Mouse (Mus musculus): ENCODE results near the gene Pik3r1. TPM values are rescaled to one million over a fixed set of nuclear protein-coding genes. Genes with fewer than 3 reads are reported as not detected.

Pik3r1 gene
- polyA plus RNA-seq, 1 experiment from 2014 or later: 48.8 TPM

DNA sequence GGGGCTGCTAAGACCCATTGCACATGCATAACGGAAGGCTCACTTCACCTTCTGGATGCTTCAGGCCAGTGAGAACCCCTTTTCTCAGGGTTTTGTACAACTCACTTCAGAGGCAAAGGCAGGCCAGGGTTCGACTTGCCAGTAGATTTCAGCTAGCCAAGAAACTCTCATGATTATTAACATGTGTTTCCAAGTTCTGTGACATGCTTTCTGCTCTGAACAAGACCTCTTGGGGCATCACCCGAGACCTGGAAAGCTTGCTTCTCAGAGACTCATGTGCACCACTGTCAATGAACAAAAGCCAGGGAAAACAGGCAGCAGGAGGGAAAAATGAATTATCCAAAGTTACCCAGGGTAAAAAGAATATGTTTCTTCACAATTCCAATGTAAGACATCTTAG is 71.7 kb downstream of the Pik3r1 start:
- Histone ChIP-seq H3K36me3 (replicated peaks) (no peaks in the 10 kb centered on the region; the same call in 1 of the 2 replicates), H3K4me2 (no peak overlapping the region), H3K4me3 (no peak overlapping the region), H3K27ac (no peak overlapping the region), H3K27me3 (replicated peaks) (no peaks in the 10 kb centered on the region), H3K9me3 (no peaks in the 10 kb centered on the region), H3K9ac (no peak overlapping the region), H3K4me1 (peaks cover 42% of the 10 kb centered on the region)
- WGBS: 65% methylated on average over 3 of the region's 3 CpGs
- no peak for ATAC-seq (replicated peaks)

DNA sequence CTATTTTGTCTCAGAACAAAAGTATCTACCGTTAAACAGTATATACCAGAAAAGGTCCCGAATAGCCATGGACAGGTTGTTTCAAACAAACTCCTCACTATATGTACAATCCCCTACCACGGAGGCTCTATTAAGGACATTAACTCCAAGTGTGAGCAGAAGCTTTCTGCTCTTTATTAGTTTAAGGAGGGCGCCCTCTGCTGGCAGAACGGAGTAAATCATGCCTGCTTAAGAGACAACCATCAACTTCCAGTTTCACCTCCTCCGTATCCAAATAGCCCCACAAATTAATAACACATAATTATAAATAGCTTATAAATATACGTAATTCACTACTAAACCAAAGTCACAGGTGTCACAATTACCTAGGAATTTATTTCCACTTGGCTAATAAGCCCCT is 72.1 kb downstream of the Pik3r1 start:
- Histone ChIP-seq H3K4me3 (no peak overlapping the region), H3K36me3 (replicated peaks) (no peaks in the 10 kb centered on the region; the same call in 1 of the 2 replicates), H3K9ac (no peak overlapping the region), H3K4me1 (peaks cover 47% of the 10 kb centered on the region), H3K27me3 (replicated peaks) (no peaks in the 10 kb centered on the region), H3K4me2 (no peak overlapping the region), H3K9me3 (no peaks in the 10 kb centered on the region), H3K27ac (no peak overlapping the region)
- no peak for ATAC-seq (replicated peaks)
- 4% methylated on average over 7 of the region's 7 CpGs for WGBS

DNA sequence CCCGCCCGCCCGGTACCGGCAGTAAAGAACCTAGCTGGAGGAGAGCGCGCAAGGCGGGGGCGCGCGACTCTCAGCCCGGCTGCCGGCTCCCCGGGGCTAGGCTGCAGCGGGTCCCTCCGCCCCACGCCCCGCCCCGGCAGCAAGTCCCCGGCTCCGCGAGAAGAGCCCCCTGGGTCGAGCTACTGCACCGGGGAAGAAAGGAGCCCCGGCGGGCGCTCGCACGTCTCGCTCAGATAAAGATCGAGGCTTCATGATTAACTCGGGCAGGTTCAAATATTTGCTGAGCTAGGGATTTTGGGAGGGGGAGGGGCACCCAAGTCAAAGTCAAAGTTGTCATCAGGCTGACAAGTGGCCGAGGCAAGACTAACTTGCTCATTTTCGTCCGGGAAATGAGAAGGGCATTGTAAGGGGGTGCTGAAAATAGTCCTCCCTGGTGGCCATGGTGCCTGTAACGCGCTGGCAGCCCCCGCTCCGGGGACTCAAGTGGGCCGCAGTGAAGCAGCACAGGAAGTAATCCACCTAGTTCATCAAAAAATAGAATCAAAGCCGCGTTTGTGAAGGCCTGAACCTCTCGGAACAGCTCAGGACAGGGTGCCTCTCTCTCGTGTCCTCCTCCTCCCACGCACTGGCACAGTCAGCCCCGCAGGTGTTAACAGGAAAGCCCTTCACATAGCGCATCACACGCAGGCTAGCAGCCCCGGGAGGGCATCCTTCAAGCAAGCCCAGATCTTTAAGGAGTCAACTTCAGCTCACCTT is 73.3 kb downstream of the Pik3r1 start:
- H3K9me3 ChIP-seq: no peaks in the 10 kb centered on the region
- H3K4me1 ChIP-seq: peaks cover 53% of the 10 kb centered on the region
- no peaks in the 10 kb centered on the region for H3K36me3 ChIP-seq (replicated peaks)
- peak overlapping the region; percentile 69 for H3K9ac ChIP-seq
- WGBS: under 1% methylated on average over 48 of the region's 48 CpGs
- no peaks in the 10 kb centered on the region for H3K27me3 ChIP-seq (replicated peaks)
- peak overlapping the region; percentile 95 for H3K4me2 ChIP-seq
- peak; percentile 32 for ATAC-seq (replicated peaks)
- H3K4me3 ChIP-seq: peak overlapping the region; percentile 55
- H3K27ac ChIP-seq: peak overlapping the region; percentile 32; the same call in 1 of the 2 replicates

DNA sequence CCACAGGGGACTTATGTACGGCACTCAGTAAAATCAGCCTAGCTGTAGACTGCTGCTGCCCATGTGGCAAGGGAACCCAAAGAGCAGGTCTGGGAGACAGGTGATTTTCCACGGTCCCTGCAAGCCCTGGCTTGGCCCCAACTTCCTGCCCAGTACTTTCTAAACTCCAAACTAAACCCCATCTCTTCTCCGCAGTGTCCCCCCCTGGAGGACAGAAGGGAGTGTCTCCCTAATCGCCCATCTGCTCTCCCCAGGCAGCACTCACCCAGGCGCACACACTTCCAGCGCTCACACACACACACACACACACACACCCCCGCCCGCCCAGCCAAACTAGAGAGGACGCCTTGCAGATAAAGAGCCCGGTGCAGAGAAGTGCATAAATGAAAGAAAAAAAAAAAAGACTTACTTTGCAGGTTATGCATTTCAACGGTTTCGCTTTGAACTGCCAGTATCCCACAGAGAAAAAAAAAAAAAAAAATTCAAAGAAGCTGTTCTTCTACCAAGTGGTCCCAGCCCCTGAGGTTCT is 74.0 kb downstream of the Pik3r1 start:
- H3K4me2 ChIP-seq: peak overlapping the region; percentile 95
- no peaks in the 10 kb centered on the region for H3K36me3 ChIP-seq (replicated peaks)
- peak overlapping the region; percentile 55 for H3K4me3 ChIP-seq
- ATAC-seq (replicated peaks): peak; percentile 51
- H3K4me1 ChIP-seq: peaks cover 46% of the 10 kb centered on the region
- H3K9me3 ChIP-seq: no peaks in the 10 kb centered on the region
- H3K27me3 ChIP-seq (replicated peaks): no peaks in the 10 kb centered on the region
- H3K27ac ChIP-seq: peak overlapping the region; percentile 32
- peak overlapping the region; percentile 69 for H3K9ac ChIP-seq
- 0% methylated on average over 12 of the region's 12 CpGs for WGBS

DNA sequence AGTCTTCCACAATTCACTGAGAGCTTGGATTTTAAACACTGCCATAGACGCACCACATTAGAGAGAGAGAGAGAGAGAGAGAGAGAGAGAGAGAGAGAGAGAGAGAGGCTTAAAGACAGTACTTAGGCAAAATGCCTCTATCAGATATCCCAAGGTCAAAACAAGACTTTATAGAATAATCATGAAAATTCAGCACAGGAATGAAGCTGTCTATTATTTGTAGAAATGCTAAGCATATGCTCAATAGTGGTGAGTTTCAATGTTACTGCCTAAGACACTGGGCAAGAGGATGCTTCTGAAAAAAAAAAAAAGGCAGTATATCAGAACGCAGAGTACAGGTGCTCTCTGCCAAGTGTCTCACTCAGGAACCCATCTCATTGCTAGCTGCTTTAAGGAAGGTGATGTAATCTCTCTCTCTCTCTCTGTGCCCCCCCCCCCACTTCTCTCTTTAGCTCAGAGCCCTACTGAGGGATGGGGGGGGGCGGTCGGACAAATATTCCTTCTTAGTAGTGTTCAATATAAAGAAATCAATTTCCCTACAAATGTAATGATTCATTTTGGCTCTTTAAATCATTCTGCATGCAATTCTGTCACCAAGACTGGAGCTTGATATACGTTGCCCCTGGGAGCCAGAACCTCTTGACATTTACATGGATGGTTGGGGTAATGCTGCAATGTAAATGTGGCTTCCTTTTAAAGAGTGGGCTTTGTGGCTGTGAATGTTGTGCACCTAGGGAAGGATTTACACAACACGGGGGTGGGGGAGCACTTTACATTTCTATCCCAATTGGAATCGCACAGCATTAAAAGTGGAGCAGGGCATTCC is 74.9 kb downstream of the Pik3r1 start:
- ATAC-seq (replicated peaks): peak; percentile 32
- H3K4me2 ChIP-seq: peak overlapping the region; percentile 95
- no peaks in the 10 kb centered on the region for H3K27me3 ChIP-seq (replicated peaks)
- H3K27ac ChIP-seq: peak overlapping the region; percentile 86
- H3K9ac ChIP-seq: peak overlapping the region; percentile 47
- H3K4me1 ChIP-seq: peaks cover 42% of the 10 kb centered on the region
- H3K4me3 ChIP-seq: peak overlapping the region; percentile 55
- WGBS: 37% methylated on average over 7 of the region's 7 CpGs
- no peaks in the 10 kb centered on the region for H3K9me3 ChIP-seq
- H3K36me3 ChIP-seq (replicated peaks): peaks cover 3% of the 10 kb centered on the region; the same call in 1 of the 2 replicates

DNA sequence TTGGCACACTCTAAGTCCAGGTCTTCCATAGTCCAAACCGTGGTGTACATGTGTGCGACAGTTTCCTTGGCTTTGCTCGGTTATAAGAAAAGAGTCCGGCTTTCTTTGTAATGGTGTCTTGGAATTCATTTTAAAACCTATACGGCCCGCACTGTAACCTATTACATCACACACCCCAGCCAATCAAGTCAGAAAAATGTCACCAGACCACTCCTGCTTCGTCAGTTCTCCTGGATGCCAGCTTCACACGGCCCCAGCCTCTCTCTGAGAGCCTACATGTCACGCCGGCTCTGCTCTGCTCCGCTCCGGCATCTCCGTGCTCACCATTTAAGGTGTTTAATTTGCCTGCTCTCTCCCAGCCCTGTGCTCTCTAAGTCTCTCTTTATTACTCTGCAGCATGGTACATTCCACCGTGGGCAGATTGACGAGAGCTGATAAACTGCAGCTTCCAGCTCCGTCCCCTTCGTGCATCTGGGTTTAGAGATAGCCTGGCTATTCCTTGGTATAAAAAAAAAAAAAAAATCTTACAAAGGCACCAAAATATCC is 75.7 kb downstream of the Pik3r1 start:
- H3K27me3 ChIP-seq (replicated peaks): no peaks in the 10 kb centered on the region
- peak; percentile 88 for ATAC-seq (replicated peaks)
- WGBS: 8% methylated on average over 17 of the region's 17 CpGs
- H3K4me3 ChIP-seq: peak overlapping the region; percentile 55
- no peaks in the 10 kb centered on the region for H3K9me3 ChIP-seq
- peak overlapping the region; percentile 47 for H3K9ac ChIP-seq
- peaks cover 42% of the 10 kb centered on the region for H3K4me1 ChIP-seq
- H3K36me3 ChIP-seq (replicated peaks): peaks cover 4% of the 10 kb centered on the region; the same call in 1 of the 2 replicates
- H3K27ac ChIP-seq: peak overlapping the region; percentile 86
- peak overlapping the region; percentile 95 for H3K4me2 ChIP-seq

DNA sequence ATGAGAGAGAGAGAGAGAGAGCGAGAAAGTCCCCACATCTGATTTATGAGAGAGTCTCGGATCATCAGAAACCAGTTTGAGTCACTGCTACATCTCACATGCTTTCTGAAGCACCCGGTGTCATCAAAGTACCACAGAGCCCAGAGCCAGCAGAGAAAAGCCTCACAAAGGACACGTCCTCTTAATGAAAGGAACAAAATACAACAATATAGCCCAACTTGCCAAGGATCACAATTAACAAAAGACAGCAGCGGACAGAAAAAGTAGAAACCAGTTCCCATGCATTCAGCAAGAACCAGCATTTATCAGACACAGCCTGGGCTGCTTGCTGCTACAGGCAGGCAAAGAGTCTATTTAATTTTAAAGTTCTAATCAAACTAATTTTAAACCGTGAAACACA is 76.3 kb downstream of the Pik3r1 start:
- Histone ChIP-seq H3K9me3 (no peaks in the 10 kb centered on the region), H3K27me3 (replicated peaks) (no peaks in the 10 kb centered on the region), H3K27ac (peak overlapping the region; percentile 86), H3K4me3 (peak overlapping the region; percentile 55), H3K9ac (peak overlapping the region; percentile 47), H3K4me1 (peaks cover 42% of the 10 kb centered on the region), H3K4me2 (peak overlapping the region; percentile 95), H3K36me3 (replicated peaks) (peaks cover 7% of the 10 kb centered on the region; the same call in 1 of the 2 replicates)
- ATAC-seq (replicated peaks): no peak
- 17% methylated on average over 6 of the region's 6 CpGs for WGBS

DNA sequence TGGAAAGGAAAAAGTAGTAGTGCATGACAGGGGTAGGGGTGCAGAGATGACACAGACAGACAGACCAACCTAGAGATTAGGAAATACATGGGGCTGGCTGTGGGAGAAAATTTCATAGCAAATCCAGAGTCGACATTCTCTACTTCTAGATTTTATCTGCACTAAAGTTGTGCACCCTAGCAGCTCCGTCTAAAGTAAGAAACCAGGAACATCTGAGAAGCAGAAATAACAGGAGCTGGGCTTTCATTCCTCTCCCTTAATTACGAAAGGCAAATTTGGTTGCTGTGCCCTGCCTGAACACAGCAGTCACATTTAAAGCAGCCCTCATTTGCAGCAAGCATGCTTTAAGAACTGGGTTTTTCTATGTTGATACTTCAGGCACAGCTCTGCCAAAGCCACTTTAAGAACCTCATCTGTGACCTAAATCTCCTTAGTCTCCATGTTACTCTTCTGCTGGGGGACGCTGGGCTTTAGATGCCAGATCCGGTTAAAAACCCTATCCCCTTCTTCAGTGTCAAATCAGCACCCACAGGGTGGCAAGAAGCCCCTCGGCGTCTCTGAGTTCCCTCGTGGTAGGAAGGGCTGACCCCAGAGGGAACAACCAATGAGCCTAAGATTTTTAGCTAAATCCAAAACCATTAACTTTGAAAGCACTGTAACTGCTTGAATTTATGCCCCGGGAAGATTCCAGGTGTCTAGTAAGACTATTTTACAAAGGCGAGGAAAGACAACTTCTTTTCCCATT is 76.9 kb downstream of the Pik3r1 start:
- Histone ChIP-seq H3K27me3 (replicated peaks) (no peaks in the 10 kb centered on the region), H3K9me3 (no peaks in the 10 kb centered on the region), H3K4me2 (peak overlapping the region; percentile 95), H3K4me3 (peak overlapping the region; percentile 55), H3K36me3 (replicated peaks) (peaks cover 8% of the 10 kb centered on the region; the same call in 1 of the 2 replicates), H3K27ac (peak overlapping the region; percentile 86), H3K4me1 (peaks cover 42% of the 10 kb centered on the region), H3K9ac (peak overlapping the region; percentile 47)
- WGBS: 26% methylated on average over 10 of the region's 10 CpGs
- no peak for ATAC-seq (replicated peaks)

DNA sequence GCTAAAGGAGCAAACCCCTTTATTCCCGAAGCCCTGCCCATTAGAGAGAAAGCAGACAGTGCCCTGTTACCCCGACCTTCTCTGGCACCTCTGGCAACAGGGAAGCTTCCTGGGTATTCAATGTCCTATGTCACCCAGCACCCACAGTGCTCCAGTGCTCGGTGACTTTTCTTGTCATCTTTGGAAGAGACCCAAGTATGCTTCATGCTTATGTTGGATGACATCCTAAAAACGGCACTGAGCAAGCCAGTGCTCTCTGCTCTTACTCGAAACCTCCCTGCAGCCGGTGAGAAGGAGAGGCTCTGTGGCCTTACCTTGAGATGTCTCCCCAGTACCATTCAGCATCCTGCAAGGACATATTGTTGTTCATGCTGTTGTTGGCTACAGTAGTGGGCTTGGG is 77.8 kb downstream of the Pik3r1 start:
- 71% methylated on average over 6 of the region's 6 CpGs for WGBS
- Histone ChIP-seq H3K9ac (no peak overlapping the region), H3K4me2 (peak overlapping the region; percentile 95; the same call in 1 of the 2 replicates), H3K36me3 (replicated peaks) (peaks cover 13% of the 10 kb centered on the region; the same call in 1 of the 2 replicates), H3K4me3 (no peak overlapping the region), H3K4me1 (peaks cover 36% of the 10 kb centered on the region), H3K27me3 (replicated peaks) (no peaks in the 10 kb centered on the region), H3K27ac (no peak overlapping the region), H3K9me3 (no peaks in the 10 kb centered on the region)
- ATAC-seq (replicated peaks): no peak

DNA sequence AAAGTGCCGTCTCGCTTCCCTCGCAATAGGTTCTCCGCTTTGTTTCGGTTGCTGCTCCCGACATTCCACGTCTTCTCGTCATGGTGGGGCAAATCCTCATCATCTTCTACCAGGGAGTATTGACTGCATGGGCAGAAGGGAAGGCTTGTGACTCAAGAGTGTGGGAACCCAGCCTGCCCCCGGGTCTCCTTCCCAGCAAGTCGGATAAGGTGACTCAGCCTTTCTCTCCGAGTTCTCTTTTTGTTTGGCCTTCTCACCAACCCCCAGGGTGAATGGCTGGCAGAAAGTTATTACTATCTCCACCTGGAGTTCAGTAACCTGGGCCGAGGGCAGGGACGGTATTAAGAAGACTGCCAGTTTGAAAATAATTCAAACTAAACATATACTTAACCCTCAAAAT is 81.8 kb downstream of the Pik3r1 start:
- H3K4me3 ChIP-seq: no peak overlapping the region
- 91% methylated on average over 13 of the region's 13 CpGs for WGBS
- H3K4me2 ChIP-seq: no peak overlapping the region
- H3K4me1 ChIP-seq: peaks cover 12% of the 10 kb centered on the region
- peaks cover 25% of the 10 kb centered on the region for H3K36me3 ChIP-seq (replicated peaks)
- no peak overlapping the region for H3K27ac ChIP-seq
- H3K9ac ChIP-seq: no peak overlapping the region
- H3K27me3 ChIP-seq (replicated peaks): no peaks in the 10 kb centered on the region
- no peak for ATAC-seq (replicated peaks)
- no peaks in the 10 kb centered on the region for H3K9me3 ChIP-seq

DNA sequence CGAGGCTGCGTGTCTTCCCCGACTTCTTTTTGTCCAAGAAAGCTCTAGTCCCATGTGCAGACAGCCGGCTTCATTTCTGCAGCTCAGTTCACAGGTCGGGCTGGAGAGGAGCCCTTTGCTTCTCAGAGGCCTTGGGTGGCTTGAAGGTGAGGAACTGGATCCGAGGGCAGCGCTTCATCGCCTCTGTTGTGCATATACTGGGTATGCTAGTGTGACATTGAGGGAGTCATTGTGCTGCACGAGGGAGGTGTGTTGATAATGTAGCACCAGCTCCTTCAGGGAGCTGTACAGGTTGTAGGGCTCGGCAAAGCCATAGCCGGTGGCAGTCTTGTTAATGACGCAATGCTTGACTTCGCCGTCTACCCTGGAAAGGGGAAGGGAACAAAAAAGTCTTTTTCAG is 83.3 kb downstream of the Pik3r1 start:
- H3K4me3 ChIP-seq: no peak overlapping the region
- no peak overlapping the region for H3K27ac ChIP-seq
- H3K36me3 ChIP-seq (replicated peaks): peaks cover 25% of the 10 kb centered on the region
- no peak for ATAC-seq (replicated peaks)
- WGBS: 90% methylated on average over 14 of the region's 14 CpGs
- H3K9ac ChIP-seq: no peak overlapping the region
- no peaks in the 10 kb centered on the region for H3K9me3 ChIP-seq
- H3K4me2 ChIP-seq: no peak overlapping the region
- H3K27me3 ChIP-seq (replicated peaks): no peaks in the 10 kb centered on the region
- H3K4me1 ChIP-seq: no peaks in the 10 kb centered on the region
